Mouse (Mus musculus): ENCODE data around the gene Dop1a. TPM values are rescaled to one million over a fixed set of nuclear protein-coding genes. Genes with fewer than 3 reads are reported as not detected.
"Not testable (repeated sequence)": the region's sequence is repeated elsewhere in the genome, so short reads cannot be mapped to it uniquely, and the experiment has no call there.

Gene Dop1a
- total RNA-seq, 2 experiments from 2014 or later: 56.8 to 59.8 TPM

DNA sequence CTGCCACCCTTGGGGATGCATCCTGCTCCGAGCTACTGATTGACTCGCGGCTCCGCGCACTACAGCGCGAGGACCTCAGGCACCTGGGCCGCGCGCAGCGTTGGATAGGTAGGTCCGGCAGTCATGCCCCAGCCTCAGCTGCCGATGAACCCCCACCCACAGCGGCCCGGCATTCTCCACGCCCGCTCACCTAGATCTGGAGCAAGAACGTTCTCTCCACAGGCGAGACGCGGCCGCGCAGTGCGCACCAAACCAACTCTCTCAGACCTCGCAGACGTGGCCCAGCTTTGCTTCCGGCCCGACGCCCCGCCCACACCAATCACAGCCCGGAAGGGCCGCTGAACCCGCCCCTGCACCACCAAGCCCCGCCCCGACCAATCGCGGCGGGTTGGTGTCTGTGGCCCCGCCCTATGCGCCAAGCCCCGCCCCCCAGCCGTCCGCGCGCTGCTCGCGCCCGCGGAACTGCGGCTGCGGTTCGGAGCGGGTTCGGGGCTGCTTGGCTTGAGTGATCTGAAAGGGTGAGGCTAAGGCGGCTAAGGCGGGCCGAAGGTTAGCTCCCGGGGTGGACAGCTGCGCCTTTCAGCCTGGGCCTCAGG is 104.7 kb downstream of the Dop1a start, which contains the start of the genes Pgm3 and Rwdd2a:
Gene Pgm3 (minus strand): TSS at position 303 of the 596 bp plus-strand sequence.
Gene Rwdd2a (plus strand): TSS at position 452 of the 596 bp plus-strand sequence.
- intact Hi-C loops (cut with DNase I): loop anchor here (5.0 kb wide), 1 partner anchor 104 kb away; the partner anchor contains the start of gene Dop1a
- DNase-seq (ENCODE audit: low spot score in 2 of 2): peak; percentile 95 to 97

DNA sequence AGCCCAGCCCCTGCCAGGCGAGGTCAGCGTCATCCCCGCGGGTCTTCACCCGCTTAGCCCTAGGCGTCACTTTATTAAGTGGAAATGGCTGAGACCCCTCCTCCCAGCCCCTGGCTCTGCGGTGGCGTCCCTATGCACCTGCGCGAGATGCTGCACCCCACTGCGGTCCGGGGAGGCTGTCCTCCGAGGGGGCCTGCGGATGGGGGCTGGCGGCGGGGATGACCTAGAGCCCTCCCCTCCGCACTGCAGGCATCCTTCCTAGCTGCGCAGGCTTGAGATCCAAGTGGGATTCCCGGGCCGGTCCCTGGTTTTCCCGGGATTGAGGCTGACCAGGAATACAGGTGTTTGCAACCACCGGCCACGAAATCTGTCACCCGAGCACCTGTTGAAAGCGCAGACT is 105.2 kb downstream of the Dop1a start:
- DNase-seq (ENCODE audit: low spot score in 2 of 2): peak in 1 of 2 experiments; percentile 34

DNA sequence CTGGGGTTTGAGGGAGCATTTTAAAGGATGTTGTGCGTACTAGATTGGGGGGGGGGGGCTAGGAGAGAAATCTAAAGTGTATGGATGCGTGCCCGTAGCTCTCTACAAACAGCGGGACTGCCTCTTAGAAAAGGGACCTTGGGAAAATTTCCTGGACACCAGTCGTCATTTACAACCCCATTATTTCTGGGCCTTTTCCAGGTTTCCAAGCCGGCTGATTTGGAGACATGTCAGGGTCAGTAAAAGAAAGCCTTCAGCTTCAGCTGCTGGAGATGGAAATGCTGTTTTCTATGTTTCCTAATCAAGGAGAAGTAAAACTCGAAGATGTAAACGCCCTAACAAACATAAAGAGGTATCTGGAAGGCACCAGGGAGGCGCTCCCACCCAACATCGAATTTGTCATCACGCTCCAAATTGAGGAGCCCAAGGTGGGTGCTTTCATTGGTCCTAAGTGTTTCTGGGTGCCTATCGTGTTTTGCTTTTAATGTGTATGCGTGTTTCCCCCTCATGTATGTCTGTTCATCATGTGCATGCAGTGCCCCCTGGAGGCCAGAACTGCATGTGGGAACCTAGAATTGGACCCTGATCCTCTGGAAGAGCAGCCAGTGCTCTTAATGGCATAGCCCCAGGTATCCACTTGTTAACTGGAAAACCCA is 105.8 kb downstream of the Dop1a start:
- intact Hi-C loops (cut with DNase I): loop anchor here (5.0 kb wide), 1 partner anchor 105 kb away; the partner anchor contains the start of gene Dop1a
- peak; percentile 80 to 86 for DNase-seq (ENCODE audit: low spot score in 2 of 2)

More for the DNA sequence above, 105.2 kb downstream of the Dop1a start:
- intact Hi-C loops (cut with DNase I): loop anchor here (5.0 kb wide), 1 partner anchor 105 kb away; the partner anchor contains the start of gene Dop1a

DNA sequence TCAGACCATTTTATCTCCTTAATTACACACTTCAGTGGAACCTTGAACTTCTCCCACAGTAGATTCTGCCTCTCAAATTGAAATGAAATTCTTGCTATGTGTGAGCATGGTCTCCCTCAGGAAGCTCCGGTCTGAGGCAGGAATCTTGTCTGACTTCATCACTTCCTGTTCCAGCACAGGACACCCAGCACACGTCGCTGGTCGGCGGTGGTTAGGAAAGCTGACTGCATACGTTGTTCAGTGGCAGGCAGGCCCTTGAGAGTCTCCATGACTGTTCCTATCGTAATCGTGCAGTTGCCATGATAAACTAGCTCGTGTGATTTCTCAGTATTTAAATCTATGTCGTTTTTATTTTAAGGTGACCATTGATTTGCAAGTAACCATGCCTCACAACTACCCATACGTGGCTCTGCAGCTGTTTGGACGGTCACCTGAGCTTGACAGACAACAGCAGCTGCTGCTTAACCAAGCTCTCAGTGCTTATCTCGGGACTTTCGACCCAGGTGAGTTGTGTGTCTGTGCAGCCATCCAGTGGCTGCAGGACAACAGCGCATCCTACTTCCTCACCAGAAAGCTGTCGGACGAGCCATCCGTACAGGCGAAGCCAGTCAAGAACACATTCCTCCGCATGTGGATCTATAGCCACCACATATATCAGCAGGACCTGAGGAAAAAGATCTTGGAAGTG is 106.8 kb downstream of the Dop1a start:
- no peak for DNase-seq (ENCODE audit: low spot score in 2 of 2)
- intact Hi-C loops (cut with DNase I): loop anchor here (5.0 kb wide), 1 partner anchor 106 kb away; the partner anchor contains the start of gene Dop1a

DNA sequence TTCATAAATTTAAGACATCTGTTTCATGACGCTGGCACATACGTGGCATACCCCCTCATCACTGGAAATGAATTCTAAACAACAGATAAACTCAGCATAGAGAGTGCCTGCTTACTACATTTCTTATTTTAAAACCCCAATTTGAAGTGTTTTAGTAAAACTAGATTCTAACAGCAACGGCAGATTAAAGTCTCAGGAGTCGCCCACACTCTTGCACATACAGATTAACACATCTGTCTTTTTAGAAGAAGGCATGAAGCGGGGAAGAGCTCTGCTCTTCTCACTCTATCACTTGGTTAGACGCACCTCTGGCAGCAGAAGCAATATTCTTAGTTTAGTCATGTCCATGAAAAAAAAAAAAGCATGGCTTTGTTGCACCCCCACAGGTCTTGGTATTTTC is 108.2 kb downstream of the Dop1a start:
- intact Hi-C loops (cut with DNase I): no loop called here
- DNase-seq (ENCODE audit: low spot score in 2 of 2): peak in 1 of 2 experiments; percentile 58

DNA sequence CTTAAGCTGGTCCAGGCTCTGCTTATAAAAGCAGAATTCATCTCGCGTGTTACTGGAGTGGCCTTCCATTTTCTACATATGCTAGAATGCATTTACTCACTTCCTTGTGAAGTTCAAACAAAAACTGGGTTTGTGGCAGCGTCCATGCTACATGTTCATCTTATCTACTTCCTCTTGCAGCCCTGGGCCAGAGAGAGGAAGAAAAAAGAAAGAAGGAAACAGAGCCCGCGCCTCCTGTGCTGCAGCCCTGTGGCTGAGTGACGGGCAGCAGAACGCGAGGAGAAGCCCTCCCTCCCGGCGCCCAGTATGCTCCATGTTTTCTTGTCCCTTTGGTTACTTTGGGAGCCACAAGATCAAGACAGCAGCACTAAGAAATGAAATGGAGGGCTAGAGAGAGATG is 112.7 kb downstream of the Dop1a start:
- intact Hi-C loops (cut with DNase I): no loop called here
- DNase-seq (ENCODE audit: low spot score in 2 of 2): no peak

DNA sequence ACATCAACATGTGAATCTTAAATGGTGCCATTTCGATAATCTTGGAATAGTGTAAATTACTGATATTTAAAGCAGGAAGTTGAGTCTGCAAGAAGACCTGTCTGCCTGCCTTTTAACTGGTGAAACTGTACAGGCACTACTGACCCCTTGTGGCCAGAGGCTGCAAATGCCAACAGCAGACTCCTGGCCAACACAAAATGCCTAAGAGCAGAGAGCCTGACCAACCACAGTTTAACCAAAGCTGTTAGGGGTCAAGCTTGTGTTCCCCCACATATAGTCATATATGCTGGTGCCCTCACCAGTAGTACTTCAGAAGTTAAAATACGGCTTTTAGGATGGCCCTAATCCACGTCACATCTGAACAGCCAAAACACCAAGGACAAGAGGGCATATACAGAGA is 116.8 kb downstream of the Dop1a start:
- DNase-seq (ENCODE audit: low spot score in 2 of 2): peak; percentile 75 to 81
- intact Hi-C loops (cut with DNase I): no loop called here

DNA sequence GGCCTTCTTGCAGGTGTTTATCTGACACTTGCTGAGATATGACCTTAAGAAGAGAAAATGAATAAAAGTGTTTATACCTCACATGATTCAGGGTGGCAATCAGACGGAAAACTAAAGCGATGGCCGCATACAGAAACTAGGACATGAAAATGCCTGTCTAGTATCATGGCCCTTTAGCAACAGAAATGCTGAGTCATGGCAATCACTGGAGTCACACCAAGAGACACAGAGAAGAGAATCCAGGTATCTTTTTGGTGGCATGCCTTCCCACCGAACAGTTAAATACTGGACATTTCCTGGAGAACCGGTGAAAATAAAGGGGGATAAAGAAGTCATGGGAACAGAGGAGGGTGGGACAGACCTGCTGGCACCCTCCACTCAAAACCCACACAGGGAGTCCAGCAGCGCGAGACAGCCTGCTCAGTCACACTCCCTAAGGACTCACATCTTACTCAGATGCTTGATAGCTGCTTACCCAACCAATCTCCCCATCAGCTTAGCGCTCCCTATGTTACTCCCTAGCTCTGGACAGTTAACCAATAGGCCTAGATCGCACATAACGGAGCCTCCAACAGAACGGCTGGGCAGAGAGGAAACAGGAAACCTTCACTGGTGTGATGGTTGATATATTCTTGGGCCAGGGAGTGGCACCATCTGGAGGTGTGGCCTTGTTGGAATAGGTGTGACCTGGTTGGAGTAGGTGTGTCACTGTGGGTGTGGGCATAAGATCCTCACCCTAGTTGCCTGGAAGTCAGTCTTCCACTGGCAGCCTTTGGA is 120.3 kb downstream of the Dop1a start:
- intact Hi-C loops (cut with DNase I): no loop called here
- DNase-seq (ENCODE audit: low spot score in 2 of 2): no peak

DNA sequence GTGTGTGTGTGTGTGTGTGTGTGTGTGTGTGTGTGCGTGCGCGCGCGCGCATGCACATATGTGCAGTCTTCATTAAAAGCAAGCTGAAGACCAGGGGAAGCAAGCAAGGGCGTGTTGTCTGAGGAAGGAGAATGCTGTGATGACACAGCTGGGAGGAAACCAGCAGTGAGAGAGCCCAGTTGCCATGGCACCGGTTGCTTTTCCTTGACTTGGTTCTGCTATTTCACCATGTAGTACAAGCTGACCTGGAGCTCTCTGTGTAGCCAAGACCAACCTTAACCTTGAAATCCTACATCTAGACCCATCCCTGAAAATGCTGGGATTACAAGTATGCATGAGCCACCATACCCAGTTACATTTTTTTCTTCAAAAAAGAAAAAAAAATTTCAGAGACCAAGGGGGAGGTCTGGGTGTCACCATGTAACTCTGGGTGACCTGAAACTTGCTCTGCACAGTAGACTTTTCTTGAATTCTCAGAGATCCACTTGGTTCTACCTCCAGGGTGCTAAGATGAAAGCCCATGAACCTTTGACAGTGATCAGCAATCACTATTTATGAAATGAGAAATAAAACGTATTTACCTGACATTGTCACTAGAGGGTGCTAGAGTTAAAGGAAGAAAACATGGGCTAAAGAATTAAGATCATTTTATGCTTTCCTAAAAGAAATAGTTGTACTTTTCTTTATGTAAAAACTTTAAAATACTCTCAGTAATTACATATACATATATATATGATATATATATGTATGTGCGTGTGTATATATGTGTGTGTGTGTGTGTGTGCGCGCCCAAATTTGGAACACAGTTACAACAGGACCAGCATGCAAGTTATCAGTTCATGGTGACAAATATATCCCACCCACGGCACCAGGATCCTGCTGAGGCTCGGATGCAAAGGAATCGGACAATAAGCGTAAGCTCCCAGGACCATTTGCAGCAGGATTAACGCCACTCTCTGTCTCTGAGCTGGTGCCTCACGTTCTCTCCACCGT is 126.0 kb downstream of the Dop1a start:
- intact Hi-C loops (cut with DNase I): loop anchor here (1.0 to 5.0 kb wide), 2 partner anchors 153 to 209 kb away; no protein-coding TSS in a partner anchor
- DNase-seq (ENCODE audit: low spot score in 2 of 2): peak; percentile 65 to 82

DNA sequence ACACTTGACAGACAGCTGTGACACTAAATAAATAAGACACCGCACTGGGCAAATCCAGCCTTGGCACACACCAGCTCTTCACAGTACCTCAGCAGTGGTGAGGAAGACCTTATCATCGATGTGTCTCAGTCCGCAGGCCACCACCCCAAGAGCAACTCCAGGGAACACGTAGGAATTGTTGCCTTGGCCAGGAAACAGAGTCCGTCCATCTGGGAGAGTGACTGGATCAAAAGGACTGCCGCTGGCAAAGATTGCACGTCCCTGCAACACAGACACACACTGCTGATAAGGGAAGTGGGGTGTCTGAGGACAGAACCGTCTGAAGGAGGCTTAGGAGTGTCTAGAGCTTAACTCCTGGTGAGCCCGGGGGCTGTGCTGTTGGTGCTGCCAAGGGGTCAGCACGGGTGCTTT is 127.4 kb downstream of the Dop1a start:
- not testable (repeated sequence) for DNase-seq (ENCODE audit: low spot score in 2 of 2)
- intact Hi-C loops (cut with DNase I): loop anchor here (5.0 kb wide), 1 partner anchor 208 kb away; no protein-coding TSS in a partner anchor

DNA sequence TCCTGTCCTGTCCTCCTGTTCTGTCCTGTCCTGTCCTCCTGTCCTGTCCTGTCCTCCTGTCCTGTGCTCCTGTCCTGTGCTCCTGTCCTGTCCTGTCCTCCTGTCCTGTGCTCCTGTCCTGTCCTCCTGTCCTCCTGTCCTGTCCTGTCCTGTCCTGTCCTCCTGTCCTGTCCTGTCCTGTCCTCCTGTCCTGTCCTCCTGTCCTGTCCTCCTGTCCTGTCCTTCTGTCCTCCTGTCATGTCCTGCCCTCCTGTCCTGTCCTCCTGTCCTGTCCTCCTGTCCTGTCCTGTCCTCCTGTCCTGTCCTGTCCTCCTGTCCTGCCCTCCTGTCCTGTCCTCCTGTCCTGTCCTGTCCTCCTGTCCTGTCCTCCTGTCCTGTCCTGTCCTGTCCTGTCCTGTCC is 130.0 kb downstream of the Dop1a start:
- intact Hi-C loops (cut with DNase I); DNase-seq (ENCODE audit: low spot score in 2 of 2): not testable (repeated sequence)

DNA sequence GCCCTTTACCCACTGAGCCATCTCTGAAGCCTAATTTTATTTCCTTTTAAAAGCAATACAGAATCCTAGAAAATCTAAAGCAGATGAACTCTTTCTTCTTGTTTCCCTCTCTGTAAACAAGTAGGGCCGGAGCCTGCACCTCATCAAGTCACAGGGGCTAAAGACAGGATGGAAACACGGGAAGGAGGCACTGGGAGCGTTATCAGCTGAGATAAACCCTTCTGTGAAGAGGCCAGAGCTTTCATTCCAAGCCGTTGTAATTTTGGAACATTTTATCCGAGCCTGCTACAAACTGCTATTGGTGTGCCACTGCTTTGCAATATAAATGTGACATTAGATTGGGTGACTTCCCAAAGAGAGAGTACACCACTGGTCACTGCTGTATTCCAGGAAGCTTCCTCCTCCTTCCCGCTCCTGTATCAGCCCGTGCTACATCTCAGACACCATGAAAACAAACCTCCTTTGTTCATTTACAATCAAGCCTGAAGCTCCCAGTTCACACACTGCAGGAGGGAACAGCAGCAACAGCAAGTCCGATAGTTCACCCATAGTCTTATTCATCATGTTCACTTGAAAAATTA is 132.9 kb downstream of the Dop1a start:
- intact Hi-C loops (cut with DNase I): no loop called here
- DNase-seq (ENCODE audit: low spot score in 2 of 2): no peak

Other genes with a start within 250 kb of the Dop1a start
- gene Ube2cbp, start 2.2 kb upstream of the Dop1a start, total RNA-seq (2021): 1 to 10 TPM; 3.8 to 4.3 TPM
- 10 to 100 TPM; 16.6 to 19.5 TPM for gene Pgm3, start 104.7 kb downstream of the Dop1a start, total RNA-seq (2021)
- gene Rwdd2a, start 104.8 kb downstream of the Dop1a start, total RNA-seq (2021): 10 to 100 TPM; 25.9 to 27.3 TPM
- gene Me1, start 228.8 kb downstream of the Dop1a start, total RNA-seq (2021): 10 to 100 TPM; 53.1 to 57.3 TPM